Mouse (Mus musculus): Measurements from ENCODE around the gene Cmss1. TPM values are rescaled to one million over a fixed set of nuclear protein-coding genes. Genes with fewer than 3 reads are reported as not detected.

Cmss1 gene
- total and polyA plus RNA-seq, 2 experiments from 2014 or later: 14.7 to 43.4 TPM

GRCm38 (mm10) chr16:57465386-57465913, 141.2 kb downstream of the Cmss1 start:
- WGBS: 89% methylated on average over 9 of the region's 9 CpGs
- TF ChIP-seq CTCF (IDR thresholded peaks at IDR 0.05): no peak
- DNase-seq (ENCODE audit: low spot score): no peak

DNA sequence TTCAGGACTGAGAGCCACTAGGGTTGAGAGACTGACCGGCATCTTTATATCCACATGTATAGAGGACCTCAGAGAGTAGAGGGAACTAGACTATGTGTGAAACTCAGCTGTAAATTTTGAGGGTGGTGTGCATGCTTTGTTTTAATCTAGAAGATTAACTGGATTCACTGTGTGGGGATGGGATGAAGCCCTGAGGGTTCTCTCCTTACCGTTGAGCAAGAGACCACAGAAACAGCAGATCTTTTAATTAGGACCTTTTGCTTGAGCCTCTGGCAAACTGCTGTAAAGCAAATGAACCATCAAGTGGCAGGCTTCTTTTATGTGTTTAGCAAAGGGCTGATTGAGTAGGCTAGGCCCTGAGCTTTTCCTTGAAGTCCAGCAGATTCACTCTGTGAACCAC, 150.7 kb downstream of the Cmss1 start:
- no peak for ATAC-seq (ENCODE audit: low FRiP score)
- no peak for TF ChIP-seq CTCF (IDR thresholded peaks at IDR 0.05)
- no peaks in the 10 kb centered on the region for H3K9me3 ChIP-seq (ENCODE audit: low read length)
- H3K4me1 ChIP-seq (ENCODE audit: insufficient read depth, low read length): no peaks in the 10 kb centered on the region
- no peak for DNase-seq (ENCODE audit: low spot score)
- H3K4me3 ChIP-seq (ENCODE audit: low read depth, low read length): no peak overlapping the region
- no peaks in the 10 kb centered on the region for H3K36me3 ChIP-seq (ENCODE audit: insufficient read depth, low read length)
- H3K9ac ChIP-seq (replicated peaks; ENCODE audit: low read length, poor library complexity, severe bottlenecking): no peak overlapping the region
- no peak overlapping the region for H3K4me2 ChIP-seq (ENCODE audit: low read depth, low read length, poor library complexity, severe bottlenecking)
- no peaks in the 10 kb centered on the region for H3K27me3 ChIP-seq (ENCODE audit: insufficient read depth, low read length)
- no peak overlapping the region for H3K27ac ChIP-seq (ENCODE audit: low read depth, low read length)
- 63% methylated on average over 2 of the region's 2 CpGs for WGBS

More at GRCm38 (mm10) chr16:57465386-57465913, 141.2 kb downstream of the Cmss1 start:
- ATAC-seq (ENCODE audit: low FRiP score): no peak
- Histone ChIP-seq H3K27ac (ENCODE audit: low read depth, low read length) (no peak overlapping the region), H3K27me3 (ENCODE audit: insufficient read depth, low read length) (no peaks in the 10 kb centered on the region), H3K9ac (replicated peaks; ENCODE audit: low read length, poor library complexity, severe bottlenecking) (no peak overlapping the region), H3K4me3 (ENCODE audit: low read depth, low read length) (no peak overlapping the region), H3K36me3 (ENCODE audit: insufficient read depth, low read length) (no peaks in the 10 kb centered on the region), H3K4me2 (ENCODE audit: low read depth, low read length, poor library complexity, severe bottlenecking) (no peak overlapping the region), H3K4me1 (ENCODE audit: insufficient read depth, low read length) (no peaks in the 10 kb centered on the region), H3K9me3 (ENCODE audit: low read length) (no peaks in the 10 kb centered on the region)

- DNase-seq (ENCODE audit: low spot score) (no peak), ATAC-seq (ENCODE audit: low FRiP score) (no peak)
- Histone ChIP-seq H3K27ac (ENCODE audit: low read depth, low read length) (no peak overlapping the region), H3K4me1 (ENCODE audit: insufficient read depth, low read length) (no peaks in the 10 kb centered on the region), H3K9me3 (ENCODE audit: low read length) (no peaks in the 10 kb centered on the region), H3K27me3 (ENCODE audit: insufficient read depth, low read length) (no peaks in the 10 kb centered on the region), H3K36me3 (ENCODE audit: insufficient read depth, low read length) (no peaks in the 10 kb centered on the region), H3K9ac (replicated peaks; ENCODE audit: low read length, poor library complexity, severe bottlenecking) (no peak overlapping the region), H3K4me3 (ENCODE audit: low read depth, low read length) (no peak overlapping the region), H3K4me2 (ENCODE audit: low read depth, low read length, poor library complexity, severe bottlenecking) (no peak overlapping the region)
- WGBS: 91% methylated on average over 3 of the region's 3 CpGs
- TF ChIP-seq CTCF (IDR thresholded peaks at IDR 0.05): no peak
Measured at GRCm38 (mm10) chr16:57455573-57455972, 151.1 kb downstream of the Cmss1 start.

DNA sequence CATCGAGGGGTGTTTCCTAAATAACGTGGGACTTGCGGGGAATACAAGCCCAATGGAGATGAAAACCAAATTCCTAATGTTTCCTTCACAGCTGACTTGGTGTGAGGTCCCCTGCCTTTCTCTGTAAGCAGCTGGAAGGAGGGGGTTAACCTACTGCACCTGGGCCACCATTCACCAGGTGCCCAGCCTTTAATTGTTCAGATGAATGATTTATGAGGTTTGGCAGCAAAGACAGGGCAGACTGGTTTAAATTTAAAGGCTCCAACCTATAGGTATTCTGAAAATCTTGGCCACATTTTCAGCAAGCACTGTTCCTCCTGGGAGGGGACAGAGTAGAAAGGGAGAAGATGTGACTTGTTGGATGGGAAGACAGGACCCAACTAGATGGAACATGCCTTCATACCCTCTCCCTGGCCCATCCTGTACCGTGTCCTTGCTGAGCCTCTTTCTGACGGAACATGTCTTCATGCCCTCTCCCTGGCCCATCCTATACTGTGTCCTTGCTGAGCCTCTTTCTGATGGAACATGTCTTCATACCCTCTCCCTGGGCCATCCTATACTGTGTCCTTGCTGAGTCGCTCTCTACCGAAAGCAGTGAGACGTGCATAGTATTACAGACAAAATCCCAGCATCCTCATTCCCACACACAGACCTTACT, 152.4 kb downstream of the Cmss1 start:
- Histone ChIP-seq H3K27me3 (ENCODE audit: insufficient read depth, low read length) (no peaks in the 10 kb centered on the region), H3K4me1 (ENCODE audit: insufficient read depth, low read length) (no peaks in the 10 kb centered on the region), H3K4me2 (ENCODE audit: low read depth, low read length, poor library complexity, severe bottlenecking) (no peak overlapping the region), H3K9ac (replicated peaks; ENCODE audit: low read length, poor library complexity, severe bottlenecking) (no peak overlapping the region), H3K36me3 (ENCODE audit: insufficient read depth, low read length) (no peaks in the 10 kb centered on the region), H3K9me3 (ENCODE audit: low read length) (no peaks in the 10 kb centered on the region), H3K27ac (ENCODE audit: low read depth, low read length) (no peak overlapping the region), H3K4me3 (ENCODE audit: low read depth, low read length) (no peak overlapping the region)
- ATAC-seq (ENCODE audit: low FRiP score) (no peak), DNase-seq (ENCODE audit: low spot score) (no peak)
- TF ChIP-seq CTCF (IDR thresholded peaks at IDR 0.05): no peak
- WGBS: 95% methylated on average over 8 of the region's 8 CpGs

DNA sequence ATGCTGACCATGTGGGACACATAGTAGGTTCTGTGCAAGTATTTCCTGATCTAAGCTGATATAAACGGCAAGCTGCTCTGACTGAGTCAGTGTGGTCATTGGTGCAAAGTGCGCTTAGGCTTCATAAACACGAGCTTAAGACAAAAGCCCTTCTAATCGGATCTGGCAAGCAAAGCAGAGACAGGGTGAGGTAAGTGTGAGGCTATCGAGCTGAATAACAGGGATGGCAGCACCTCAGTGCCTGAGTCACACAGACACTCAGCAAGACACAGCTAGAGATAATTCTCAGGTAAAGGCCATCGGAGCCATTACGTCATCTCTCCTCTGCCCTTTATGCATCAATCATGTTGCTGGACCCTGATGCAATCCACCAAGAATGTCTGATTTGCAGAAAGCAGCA, 153.7 kb downstream of the Cmss1 start:
- Histone ChIP-seq H3K27ac (ENCODE audit: low read depth, low read length) (no peak overlapping the region), H3K9me3 (ENCODE audit: low read length) (0 out of 2 replicates have a peak, but pooled peaks cover 2% of the 10 kb centered on the region), H3K4me3 (ENCODE audit: low read depth, low read length) (no peak overlapping the region), H3K4me2 (ENCODE audit: low read depth, low read length, poor library complexity, severe bottlenecking) (no peak overlapping the region), H3K4me1 (ENCODE audit: insufficient read depth, low read length) (no peaks in the 10 kb centered on the region), H3K9ac (replicated peaks; ENCODE audit: low read length, poor library complexity, severe bottlenecking) (no peak overlapping the region), H3K36me3 (ENCODE audit: insufficient read depth, low read length) (no peaks in the 10 kb centered on the region), H3K27me3 (ENCODE audit: insufficient read depth, low read length) (no peaks in the 10 kb centered on the region)
- no peak for ATAC-seq (ENCODE audit: low FRiP score)
- no peak for TF ChIP-seq CTCF (IDR thresholded peaks at IDR 0.05)
- no peak for DNase-seq (ENCODE audit: low spot score)
- 64% methylated on average over 7 of the region's 7 CpGs for WGBS

Data from midbrain, postnatal 0 days (tissue).